Mouse (Mus musculus) frontal cortex, postnatal 14 days (tissue): Measurements from ENCODE around the gene Brf1.

Source experiments
- DNase-seq, 2 experiments: peaks; one replicate each; pipeline ENCODE4 v3.0.0; 2022; ENCODE audit warnings: low spot score in 2 of 2

Gene Brf1

GRCm38 (mm10) chr12:113000294-113001132 lies at the start of gene Brf1:
Gene Brf1 (minus strand): TSS chr12:113000704.
- peak; percentile 90 to 91 for DNase-seq

- DNase-seq = no peak
Measured at GRCm38 (mm10) chr12:113049836-113050235, 49.3 kb upstream of the Brf1 start.

- no peak for DNase-seq
Measured at GRCm38 (mm10) chr12:113048103-113048502, 47.6 kb upstream of the Brf1 start.

- DNase-seq = no peak
Measured at GRCm38 (mm10) chr12:113046861-113047260, 46.4 kb upstream of the Brf1 start.

- DNase-seq = no peak
Measured at GRCm38 (mm10) chr12:113044916-113045677, 44.6 kb upstream of the Brf1 start.

- no peak for DNase-seq
Measured at GRCm38 (mm10) chr12:113042543-113042942, 42.0 kb upstream of the Brf1 start.

GRCm38 (mm10) chr12:113041481-113042439 lies 41.3 kb upstream of the Brf1 start:
- DNase-seq = peak; percentile 52 to 63

GRCm38 (mm10) chr12:113038414-113038813 lies 37.9 kb upstream of the Brf1 start:
- no peak for DNase-seq

GRCm38 (mm10) chr12:113036996-113037395 lies 36.5 kb upstream of the Brf1 start:
- no peak for DNase-seq

GRCm38 (mm10) chr12:113035093-113035492 lies 34.6 kb upstream of the Brf1 start:
- DNase-seq = no peak

- DNase-seq = no peak
Measured at GRCm38 (mm10) chr12:113032296-113033250, 32.1 kb upstream of the Brf1 start.

- no peak for DNase-seq
Measured at GRCm38 (mm10) chr12:113031441-113031840, 30.9 kb upstream of the Brf1 start.

- DNase-seq = no peak
Measured at GRCm38 (mm10) chr12:113030993-113031392, 30.5 kb upstream of the Brf1 start.

GRCm38 (mm10) chr12:113030046-113030445 lies 29.5 kb upstream of the Brf1 start:
- DNase-seq = no peak

- DNase-seq = no peak
Measured at GRCm38 (mm10) chr12:113028898-113029297, 28.4 kb upstream of the Brf1 start.

GRCm38 (mm10) chr12:113028067-113028466 lies 27.6 kb upstream of the Brf1 start:
- no peak for DNase-seq

- DNase-seq = no peak
Measured at GRCm38 (mm10) chr12:113027495-113027894, 27.0 kb upstream of the Brf1 start.

- no peak for DNase-seq
Measured at GRCm38 (mm10) chr12:113026557-113026956, 26.1 kb upstream of the Brf1 start.

- DNase-seq = no peak
Measured at GRCm38 (mm10) chr12:113023082-113023481, 22.6 kb upstream of the Brf1 start.

- no peak for DNase-seq
Measured at GRCm38 (mm10) chr12:113021488-113021887, 21.0 kb upstream of the Brf1 start.

- no peak for DNase-seq
Measured at GRCm38 (mm10) chr12:113018763-113019162, 18.3 kb upstream of the Brf1 start.
